21 mouse cellular contexts compared by ENCODE assay signal in genomic region chr5:33818104-33818503, GRCm38 (mm10). TPM values are rescaled to one million over a fixed set of nuclear protein-coding genes. Genes with fewer than 3 reads are reported as not detected.
DNase-seq lines count a peak whose midpoint lies in the region; ATAC-seq lines count a peak whose summit lies in the region.
"Had no signal": no experiment of that assay in that cellular context is flagged by ENCODE, and none has a peak within 500 bp of the region (broad histone marks: within the 10 kb centered on the region; RNA-seq: fewer than 3 reads in every experiment).

No protein-coding gene starts in this region.

- H3K9me3 ChIP-seq in hindbrain, embryonic 11.5 days (ENCODE audit: control insufficient read depth, low read length): no peaks in the 10 kb centered on the region
- no peaks in the 10 kb centered on the region for H3K9me3 ChIP-seq in hindbrain, embryonic 13.5 days
- H3K9me3 ChIP-seq: forebrain, embryonic 15.5 days; G1E; heart, embryonic 12.5 days; neural tube, embryonic 12.5 days had no signal

- 14% methylated on average over 5 of the region's 5 CpGs for WGBS in hindbrain, embryonic 11.5 days
- WGBS in hindbrain, embryonic 13.5 days: 4% methylated on average over 5 of the region's 5 CpGs

- intact Hi-C loops in gastrocnemius, postnatal 14 days (cut with DNase I; ENCODE audit: low total_unique reads): no loop called here

- H3K36me3 ChIP-seq in hindbrain, embryonic 11.5 days (ENCODE audit: control insufficient read depth, insufficient read depth, low read length): no peaks in the 10 kb centered on the region
- H3K36me3 ChIP-seq in hindbrain, embryonic 13.5 days: no peaks in the 10 kb centered on the region
- H3K36me3 ChIP-seq: forebrain, embryonic 15.5 days; G1E; heart, embryonic 12.5 days; neural tube, embryonic 12.5 days had no signal

- no peak overlapping the region for H3K9ac ChIP-seq in hindbrain, embryonic 11.5 days (ENCODE audit: low read depth, low read length)
- no peak overlapping the region for H3K9ac ChIP-seq in hindbrain, embryonic 13.5 days

- no peak for ATAC-seq in hindbrain, embryonic 11.5 days (ENCODE audit: low FRiP score)
- no peak for ATAC-seq in hindbrain, embryonic 13.5 days (ENCODE audit: low FRiP score)
- ATAC-seq: forebrain, embryonic 15.5 days had no signal

- no peak overlapping the region for H3K4me2 ChIP-seq in hindbrain, embryonic 11.5 days (replicated peaks; ENCODE audit: low read depth, low read length)
- H3K4me2 ChIP-seq in hindbrain, embryonic 13.5 days: no peak overlapping the region
- H3K4me2 ChIP-seq: liver, embryonic 11.5 days had no signal

- no peak overlapping the region for H3K4me3 ChIP-seq in hindbrain, embryonic 11.5 days (ENCODE audit: low read depth, low read length)
- H3K4me3 ChIP-seq in hindbrain, embryonic 13.5 days: no peak overlapping the region
- H3K4me3 ChIP-seq: heart, embryonic 12.5 days; neural tube, embryonic 12.5 days had no signal

- H3K27me3 ChIP-seq in hindbrain, embryonic 11.5 days (ENCODE audit: control insufficient read depth, insufficient read depth, low read length): no peaks in the 10 kb centered on the region
- no peaks in the 10 kb centered on the region for H3K27me3 ChIP-seq in hindbrain, embryonic 13.5 days
- H3K27me3 ChIP-seq: forebrain, embryonic 15.5 days; heart, embryonic 12.5 days; neural tube, embryonic 12.5 days had no signal

- peak; percentile 24 for DNase-seq in cerebellum, adult 11-12 months
- no peak for DNase-seq in cerebellum, adult 8-10 months
- peak; percentile 54 for DNase-seq in hindbrain, embryonic 11.5 days (ENCODE audit: low spot score)
- DNase-seq in testis, postnatal 10 days (ENCODE audit: low spot score): peak; percentile 39
- no peak for DNase-seq in testis, postnatal 14 days (ENCODE audit: low spot score)
- peak; percentile 39 for DNase-seq in yolk sac, embryonic 10.5 days (ENCODE audit: low spot score)
- no peak for DNase-seq in gastrocnemius, postnatal 14 days
- DNase-seq: adrenal gland, postnatal 36 days; cerebellum, adult 2 months; heart, postnatal 14 days; kidney, adult 2 months; kidney, postnatal 25 days; lung, adult 18-20 months; lung, postnatal 14 days; thymus, postnatal 4 days had no signal

- no peak overlapping the region for H3K27ac ChIP-seq in hindbrain, embryonic 11.5 days (ENCODE audit: low read depth, low read length)
- H3K27ac ChIP-seq in hindbrain, embryonic 13.5 days: no peak overlapping the region
- H3K27ac ChIP-seq: forebrain, embryonic 15.5 days had no signal

- peaks cover 10% of the 10 kb centered on the region for H3K4me1 ChIP-seq in hindbrain, embryonic 11.5 days (replicated peaks; ENCODE audit: control insufficient read depth, insufficient read depth, low read length)
- H3K4me1 ChIP-seq in hindbrain, embryonic 13.5 days (replicated peaks): peaks cover 29% of the 10 kb centered on the region

RNA-seq across cellular contexts. Expression of gene Nsd2, which starts 2.4 kb away (rescaled TPM):
- polyA plus RNA-seq in hindbrain, embryonic 11.5 days (2014; fragmentation: Nextera tagmentation; extraction: Ambion mirVana): 95.3 and 104 TPM in 2 replicates
- polyA plus RNA-seq in hindbrain, embryonic 13.5 days (2015; fragmentation: Nextera tagmentation; extraction: Ambion mirVana): 74.1 and 77.6 TPM in 2 replicates
- total RNA-seq in gastrocnemius, postnatal 14 days (2021): 10 to 100 TPM; 16.2 to 18.3 TPM

RNA-seq across cellular contexts. Expression of gene Letm1, which starts 35.5 kb away (rescaled TPM):
- 40.2 and 44.9 TPM in 2 replicates for polyA plus RNA-seq in hindbrain, embryonic 11.5 days (2014; fragmentation: Nextera tagmentation; extraction: Ambion mirVana)
- 58.0 and 58.5 TPM in 2 replicates for polyA plus RNA-seq in hindbrain, embryonic 13.5 days (2015; fragmentation: Nextera tagmentation; extraction: Ambion mirVana)
- 10 to 100 TPM; 79.0 to 88.6 TPM for total RNA-seq in gastrocnemius, postnatal 14 days (2021)

Comparison
In these comparisons a context has a peak if more than half of its experiments do, and no peak if none do; other contexts are left out.
1. DNase-seq: peak in cerebellum, adult 11-12 months (single experiment), hindbrain, embryonic 11.5 days (single experiment), testis, postnatal 10 days (single experiment) and yolk sac, embryonic 10.5 days (single experiment); none in cerebellum, adult 8-10 months (single experiment), testis, postnatal 14 days (single experiment) and gastrocnemius, postnatal 14 days (single experiment).